Mouse (Mus musculus) olfactory bulb, adult 2 months (tissue): ENCODE data around the gene Wfdc8. TPM values are rescaled to one million over a fixed set of nuclear protein-coding genes. Genes with fewer than 3 reads are reported as not detected.

Experiments used
- H3K27ac ChIP-seq: fragments of 200-500 bp; 2 replicates; pipeline ENCODE4 v1.5.1; 2012; ENCODE audit warnings: low read depth, low read length; ENCODE audit not compliant: insufficient read depth
- H3K4me1 ChIP-seq: fragments of 200-500 bp; 2 replicates; pipeline ENCODE4 v1.6.1; 2012; ENCODE audit warnings: low read length; ENCODE audit not compliant: control insufficient read depth, insufficient read depth
- H3K4me3 ChIP-seq: fragments of 200-500 bp; 2 replicates; pipeline ENCODE4 v1.5.1; 2012; ENCODE audit warnings: mild to moderate bottlenecking, low read depth, low read length, moderate library complexity; ENCODE audit not compliant: insufficient read depth
- CTCF ChIP-seq: fragments of 200-500 bp; IDR thresholded peaks from 2 replicates; pipeline ENCODE4 v1.5.1; 2012; ENCODE audit warnings: low read depth, mild to moderate bottlenecking, low read length, moderate library complexity; ENCODE audit not compliant: insufficient read depth
- POLR2A ChIP-seq: fragments of 200-500 bp; IDR thresholded peaks from 2 replicates; pipeline ENCODE4 v1.6.1; 2012; ENCODE audit warnings: mild to moderate bottlenecking, low read depth, low read length, moderate library complexity; ENCODE audit not compliant: insufficient read depth
- WGBS: fragments of 180-500 bp; shearing (Covaris S2); methylation state at CpG from one replicate; pipeline ENCODE4 v1.1.7; 2018; 5-methylcytosine and 5-hydroxymethylcytosine counted together
- polyA plus RNA-seq: library from polyadenylated mRNA; stranded (reverse); fragments of >200 nt; gene quantifications from 2 replicates; pipeline ENCODE4 v1.2.4, GENCODE M21; 2012; ENCODE audit warnings: low replicate concordance; ENCODE audit not compliant: missing spikeins, insufficient read depth, insufficient read length

The Wfdc8 gene
- polyA plus RNA-seq, 1 experiment: not detected

GRCm38 (mm10) chr2:164550895-164551269, 62.5 kb downstream of the Wfdc8 start:
- 71% methylated on average over 2 of the region's 2 CpGs for WGBS
- Histone ChIP-seq H3K4me3 (no peak overlapping the region), H3K27ac (no peak overlapping the region), H3K4me1 (no peaks in the 10 kb centered on the region)
- TF ChIP-seq CTCF (no peak), POLR2A (no peak)

- H3K4me1 ChIP-seq: no peaks in the 10 kb centered on the region
- TF ChIP-seq POLR2A (no peak), CTCF (no peak)
- H3K27ac ChIP-seq: no peak overlapping the region
- 20% methylated on average over 10 of the region's 10 CpGs for WGBS
- H3K4me3 ChIP-seq: no peak overlapping the region
Measured at GRCm38 (mm10) chr2:164549963-164550894, 63.2 kb downstream of the Wfdc8 start.

- Histone ChIP-seq H3K27ac (no peak overlapping the region), H3K4me3 (no peak overlapping the region), H3K4me1 (no peaks in the 10 kb centered on the region)
- WGBS: 36% methylated on average over 4 of the region's 4 CpGs
- no peak for TF ChIP-seq POLR2A
- TF ChIP-seq CTCF: no peak
Measured at GRCm38 (mm10) chr2:164549338-164549737, 64.1 kb downstream of the Wfdc8 start.

Other genes starting within 250 kb of the Wfdc8 start
- gene Slpi, start 224.5 kb downstream of the Wfdc8 start, polyA plus RNA-seq: not detected in 2 replicates
- gene Rbpjl, start 210.5 kb downstream of the Wfdc8 start, polyA plus RNA-seq: not detected in 2 replicates
- gene Matn4, start 208.5 kb downstream of the Wfdc8 start, polyA plus RNA-seq: not detected in 2 replicates
- 124 TPM in 1 of 2 replicates, not detected in the other for gene Sdc4, start 169.7 kb downstream of the Wfdc8 start, polyA plus RNA-seq
- not detected in 2 replicates for gene Sys1, start 156.7 kb downstream of the Wfdc8 start, polyA plus RNA-seq
- gene Gm20458, start 152.7 kb downstream of the Wfdc8 start, polyA plus RNA-seq: not detected in 2 replicates
- not detected in 2 replicates for gene Trp53tg5, start 139.9 kb downstream of the Wfdc8 start, polyA plus RNA-seq
- 84.6 TPM in 1 of 2 replicates, not detected in the other for gene Dbndd2, start 127.5 kb downstream of the Wfdc8 start, polyA plus RNA-seq
- not detected in 2 replicates for gene Pigt, start 116.1 kb downstream of the Wfdc8 start, polyA plus RNA-seq
- not detected in 2 replicates for gene Wfdc2, start 51.2 kb downstream of the Wfdc8 start, polyA plus RNA-seq
- not detected in 2 replicates for gene Spint3, start 40.2 kb downstream of the Wfdc8 start, polyA plus RNA-seq
- gene Wfdc6a, start 28.2 kb downstream of the Wfdc8 start, polyA plus RNA-seq: not detected in 2 replicates
- gene Eppin, start 20.0 kb downstream of the Wfdc8 start, polyA plus RNA-seq: not detected in 2 replicates
- gene Wfdc6b, start 104 bp downstream of the Wfdc8 start, polyA plus RNA-seq: not detected in 2 replicates
- not detected in 2 replicates for gene Wfdc16, start 25.2 kb upstream of the Wfdc8 start, polyA plus RNA-seq
- gene Wfdc10, start 42.4 kb upstream of the Wfdc8 start, polyA plus RNA-seq: not detected in 2 replicates
- gene Wfdc9, start 43.0 kb upstream of the Wfdc8 start, polyA plus RNA-seq: not detected in 2 replicates
- not detected in 2 replicates for gene Wfdc11, start 60.5 kb upstream of the Wfdc8 start, polyA plus RNA-seq
- gene Wfdc13, start 71.5 kb upstream of the Wfdc8 start, polyA plus RNA-seq: not detected in 2 replicates
- gene Spint4, start 84.9 kb upstream of the Wfdc8 start, polyA plus RNA-seq: not detected in 2 replicates
- gene Spint5, start 101.7 kb upstream of the Wfdc8 start, polyA plus RNA-seq: not detected in 2 replicates
- gene Wfdc3, start 132.3 kb upstream of the Wfdc8 start, polyA plus RNA-seq: not detected in 2 replicates
- not detected in 2 replicates for gene Dnttip1, start 132.4 kb upstream of the Wfdc8 start, polyA plus RNA-seq
- gene Ube2c, start 156.3 kb upstream of the Wfdc8 start, polyA plus RNA-seq: not detected in 2 replicates
- gene Tnnc2, start 166.3 kb upstream of the Wfdc8 start, polyA plus RNA-seq: not detected in 2 replicates
- not detected in 2 replicates for gene Snx21, start 172.2 kb upstream of the Wfdc8 start, polyA plus RNA-seq
- gene Acot8, start 191.3 kb upstream of the Wfdc8 start, polyA plus RNA-seq: not detected in 2 replicates
- not detected in 2 replicates for gene Zswim3, start 191.5 kb upstream of the Wfdc8 start, polyA plus RNA-seq
- not detected in 2 replicates for gene Zswim1, start 209.1 kb upstream of the Wfdc8 start, polyA plus RNA-seq
- gene Spata25, start 214.9 kb upstream of the Wfdc8 start, polyA plus RNA-seq: not detected in 2 replicates
- not detected in 2 replicates for gene Ctsa, start 219.2 kb upstream of the Wfdc8 start, polyA plus RNA-seq
- not detected in 2 replicates for gene Neurl2, start 219.8 kb upstream of the Wfdc8 start, polyA plus RNA-seq
- not detected in 2 replicates for gene Pltp, start 244.1 kb upstream of the Wfdc8 start, polyA plus RNA-seq